Mouse (Mus musculus) limb, embryonic 11.5 days (tissue): ENCODE measurements around the gene Olfr56. TPM values are rescaled to one million over a fixed set of nuclear protein-coding genes. Genes with fewer than 3 reads are reported as not detected.
"Not testable (repeated sequence)": the region's sequence is repeated elsewhere in the genome, so short reads cannot be mapped to it uniquely, and the experiment has no call there.

Experiments
- ATAC-seq: fragments of 200-750 bp; cut with Nextera tagmentation; 2 replicates; pipeline ENCODE4 v1.8.0; 2017; ENCODE audit warnings: low read depth; ENCODE audit not compliant: insufficient number of reproducible peaks, low FRiP score, low TSS enrichment
- DNase-seq: peaks from one replicate; pipeline ENCODE4 v3.0.0-alpha.2; 2015; ENCODE audit warnings: low spot score
- H3K27ac ChIP-seq: fragments of 300-500 bp; sonication (generic); replicated peaks from 2 replicates; pipeline ENCODE4 v1.5.1; 2014; ENCODE audit warnings: low read depth, mild to moderate bottlenecking, low read length
- H3K27me3 ChIP-seq: fragments of 300-500 bp; sonication (generic); 2 replicates; pipeline ENCODE4 v1.6.1; 2014; ENCODE audit warnings: mild to moderate bottlenecking, low read length, mixed read lengths; ENCODE audit not compliant: control insufficient read depth, insufficient read depth
- H3K36me3 ChIP-seq: fragments of 300-500 bp; sonication (generic); 2 replicates; pipeline ENCODE4 v1.6.1; 2014; ENCODE audit warnings: mild to moderate bottlenecking, low read length, moderate library complexity, mixed read lengths; ENCODE audit not compliant: control insufficient read depth, insufficient read depth
- H3K4me1 ChIP-seq: fragments of 300-500 bp; sonication (generic); 2 replicates; pipeline ENCODE4 v1.6.1; 2014; ENCODE audit warnings: low read length, mixed read lengths; ENCODE audit not compliant: control insufficient read depth, insufficient read depth
- H3K4me2 ChIP-seq: fragments of 300-500 bp; sonication (generic); 2 replicates; pipeline ENCODE4 v1.6.1; 2014; ENCODE audit warnings: low read depth, mild to moderate bottlenecking, moderate library complexity; ENCODE audit not compliant: severe bottlenecking
- H3K4me3 ChIP-seq: fragments of 300-500 bp; sonication (generic); 2 replicates; pipeline ENCODE4 v1.5.1; 2014; ENCODE audit warnings: low read depth, low read length
- H3K9ac ChIP-seq: fragments of 300-500 bp; sonication (generic); 2 replicates; pipeline ENCODE4 v1.6.1; 2014; ENCODE audit warnings: mild to moderate bottlenecking, low read length
- H3K9me3 ChIP-seq: fragments of 300-500 bp; sonication (generic); 2 replicates; pipeline ENCODE4 v1.6.1; 2016; ENCODE audit warnings: low read length; ENCODE audit not compliant: control insufficient read depth
- WGBS: fragments of 180-500 bp; shearing (Covaris S2); extraction: QIAGEN DNeasy Blood & Tissue Kit; methylation state at CpG from one replicate; pipeline ENCODE4 v1.1.7; 2014; 5-methylcytosine and 5-hydroxymethylcytosine counted together
- polyA plus RNA-seq: library from polyadenylated mRNA; unstranded; fragments of >200 nt; fragmentation: Nextera tagmentation; extraction: Ambion mirVana; gene quantifications from 2 replicates; pipeline ENCODE4 v1.2.1, GENCODE M21; 2014

Gene Olfr56
- polyA plus RNA-seq: not detected in 2 replicates

DNA sequence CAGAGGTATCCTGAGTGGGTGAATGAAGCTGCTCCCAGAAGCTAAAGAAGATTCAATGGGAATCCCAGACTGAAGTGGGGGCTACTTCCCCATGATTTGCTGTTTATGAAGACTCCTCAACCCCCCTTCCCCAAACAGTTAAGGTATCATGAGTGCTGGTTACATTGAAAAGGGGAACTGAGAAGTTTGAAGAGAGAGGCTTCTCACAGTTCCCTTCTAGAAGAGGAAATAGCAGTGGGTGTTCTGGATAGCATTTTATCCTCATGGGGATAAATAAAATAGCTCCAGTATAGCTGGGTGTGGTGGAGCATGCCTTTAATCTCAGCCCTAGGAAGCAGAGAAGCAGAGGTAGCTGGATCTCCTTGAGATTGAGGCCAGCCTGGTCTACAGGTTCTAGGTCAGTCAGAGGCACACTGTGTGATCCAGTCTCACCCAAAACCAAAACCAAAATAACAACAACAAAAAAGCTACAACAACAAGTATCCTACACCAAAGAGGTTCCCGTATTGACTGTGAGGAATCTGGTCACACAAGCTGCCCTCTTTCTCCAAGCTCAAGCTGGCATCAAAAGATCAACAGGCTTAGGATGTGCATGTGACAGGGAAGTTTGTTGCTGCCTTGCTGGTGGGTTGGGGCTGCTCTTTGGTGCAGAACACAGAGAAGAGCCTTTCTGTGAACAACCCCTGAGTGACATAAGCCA is at the start of gene Olfr56:
Gene Olfr56, plus strand, starts transcription at position 650 of the 700 bp plus-strand sequence.
- not testable (repeated sequence) for ATAC-seq, H3K9me3 ChIP-seq, H3K36me3 ChIP-seq, H3K27ac ChIP-seq, H3K4me3 ChIP-seq, H3K27me3 ChIP-seq, H3K4me1 ChIP-seq, DNase-seq, H3K4me2 ChIP-seq, H3K9ac ChIP-seq
- no CpG with 5 or more reads among the region's 1 CpGs for WGBS

GRCm38 (mm10) chr11:48933422-48933821 is 45.3 kb upstream of the Olfr56 start:
- not testable (repeated sequence) for H3K9me3 ChIP-seq, H3K4me2 ChIP-seq, DNase-seq, H3K27me3 ChIP-seq, H3K4me3 ChIP-seq, H3K9ac ChIP-seq, H3K27ac ChIP-seq, H3K4me1 ChIP-seq, H3K36me3 ChIP-seq, ATAC-seq
- WGBS: 78% methylated on average over 1 of the region's 1 CpGs

DNA sequence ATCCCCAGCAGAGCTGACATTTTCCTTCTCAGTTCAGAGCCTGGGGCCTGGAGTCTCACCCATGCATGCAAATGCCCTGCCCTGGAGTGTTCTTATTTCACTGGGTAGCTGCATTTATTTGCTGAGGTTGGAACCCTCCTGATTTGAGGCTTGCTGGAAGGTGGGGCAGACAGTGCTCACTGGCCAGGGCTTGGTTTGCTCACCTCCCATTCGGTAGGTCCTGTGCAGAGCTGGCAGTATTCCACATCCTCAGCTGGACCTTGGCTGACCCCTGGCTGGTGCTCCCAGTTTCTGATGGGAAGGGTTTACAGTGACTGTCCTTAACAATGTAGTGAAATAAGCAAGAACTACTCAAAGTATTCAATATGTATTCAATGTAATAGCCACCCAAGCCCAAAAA is 44.8 kb upstream of the Olfr56 start:
- 75% methylated on average over 1 of the region's 1 CpGs for WGBS
- H3K36me3 ChIP-seq: not testable (repeated sequence)

GRCm38 (mm10) chr11:48935291-48935690 is 43.4 kb upstream of the Olfr56 start:
- not testable (repeated sequence) for H3K9me3 ChIP-seq, H3K27me3 ChIP-seq, ATAC-seq, H3K4me3 ChIP-seq, H3K27ac ChIP-seq, DNase-seq, H3K4me1 ChIP-seq, H3K9ac ChIP-seq, H3K4me2 ChIP-seq, H3K36me3 ChIP-seq
- no CpG with 5 or more reads among the region's 3 CpGs for WGBS

More for the DNA sequence above, 44.8 kb upstream of the Olfr56 start:
- not testable (repeated sequence) for H3K27me3 ChIP-seq, H3K4me3 ChIP-seq, DNase-seq, H3K4me1 ChIP-seq, H3K9ac ChIP-seq, H3K9me3 ChIP-seq, H3K27ac ChIP-seq, ATAC-seq, H3K4me2 ChIP-seq

GRCm38 (mm10) chr11:48939286-48939685 is 39.4 kb upstream of the Olfr56 start:
- not testable (repeated sequence) for H3K9ac ChIP-seq, H3K4me1 ChIP-seq, H3K9me3 ChIP-seq, H3K4me2 ChIP-seq, H3K36me3 ChIP-seq, H3K27ac ChIP-seq, ATAC-seq, H3K27me3 ChIP-seq, DNase-seq, H3K4me3 ChIP-seq

- not testable (repeated sequence) for ATAC-seq, H3K36me3 ChIP-seq, H3K4me2 ChIP-seq, DNase-seq, H3K9ac ChIP-seq, H3K27me3 ChIP-seq, H3K4me3 ChIP-seq, H3K27ac ChIP-seq, H3K9me3 ChIP-seq, H3K4me1 ChIP-seq
- 95% methylated on average over 6 of the region's 6 CpGs for WGBS
Measured at GRCm38 (mm10) chr11:48946090-48946489, 32.6 kb upstream of the Olfr56 start, which contains the start of gene Psme2b. TSS of gene Psme2b (minus strand) at chr11:48946190.

DNA sequence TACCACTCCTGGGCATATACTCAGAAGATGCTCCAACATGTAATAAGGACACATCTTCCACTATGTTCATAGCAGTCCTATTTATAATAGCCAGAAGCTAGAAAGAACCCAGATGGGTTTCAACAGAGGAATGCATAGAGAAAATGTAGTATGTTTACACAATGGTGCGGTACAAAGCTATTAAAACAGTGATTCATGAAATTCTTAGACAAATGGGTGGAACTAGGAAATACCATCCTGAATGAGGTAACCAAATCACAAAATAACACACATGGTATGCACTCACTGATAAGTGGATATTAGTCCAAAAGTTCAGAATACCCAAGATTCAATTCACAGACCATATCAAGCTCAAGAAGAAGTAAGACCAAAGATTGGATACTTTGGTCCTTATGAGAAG is 4.0 kb upstream of the Olfr56 start:
- no CpG with 5 or more reads among the region's 1 CpGs for WGBS
- not testable (repeated sequence) for H3K9ac ChIP-seq, H3K4me3 ChIP-seq, H3K4me1 ChIP-seq, H3K4me2 ChIP-seq, DNase-seq, H3K27me3 ChIP-seq, H3K36me3 ChIP-seq, H3K9me3 ChIP-seq, ATAC-seq, H3K27ac ChIP-seq

- DNase-seq, H3K4me2 ChIP-seq, H3K4me1 ChIP-seq, H3K27ac ChIP-seq, ATAC-seq, H3K36me3 ChIP-seq, H3K27me3 ChIP-seq, H3K4me3 ChIP-seq, H3K9ac ChIP-seq, H3K9me3 ChIP-seq: not testable (repeated sequence)
- no CpG with 5 or more reads among the region's 3 CpGs for WGBS
Measured at GRCm38 (mm10) chr11:48979251-48979650, 562 bp downstream of the Olfr56 start, which contains the start of gene 9930111J21Rik1. TSS of gene 9930111J21Rik1 (minus strand) at chr11:48979398.

- H3K4me3 ChIP-seq, H3K27ac ChIP-seq, H3K4me2 ChIP-seq, H3K9ac ChIP-seq, ATAC-seq, DNase-seq, H3K27me3 ChIP-seq, H3K9me3 ChIP-seq, H3K36me3 ChIP-seq, H3K4me1 ChIP-seq: not testable (repeated sequence)
- no CpG with 5 or more reads among the region's 5 CpGs for WGBS
Measured at GRCm38 (mm10) chr11:48980052-48980451, 1.4 kb downstream of the Olfr56 start.
